Mouse (Mus musculus): ENCODE measurements at regions not wholly inside any gene's neighbourhood (a gene's known extent, or its start where the extent isn't known, plus 50 kb on each side); places are given as distances from the start of the nearest gene placed in this dataset.

- DNase-seq (ENCODE audit: low spot score in 2 of 2) = no peak
Measured at GRCm38 (mm10) chr11:31784332-31784901, 87.6 kb upstream of the Cpeb4 start.

GRCm38 (mm10) chr11:31785160-31785559 lies 86.9 kb upstream of the Cpeb4 start:
- DNase-seq (ENCODE audit: low spot score in 2 of 2) = no peak

- DNase-seq (ENCODE audit: low spot score in 2 of 2) = no peak
Measured at GRCm38 (mm10) chr11:31787376-31787775, 84.6 kb upstream of the Cpeb4 start.

GRCm38 (mm10) chr11:31787917-31788703 lies 83.9 kb upstream of the Cpeb4 start:
- DNase-seq (ENCODE audit: low spot score in 2 of 2) = no peak

- DNase-seq (ENCODE audit: low spot score in 2 of 2) = no peak
Measured at GRCm38 (mm10) chr11:31789967-31790366, 82.0 kb upstream of the Cpeb4 start.

- DNase-seq (ENCODE audit: low spot score in 2 of 2) = no peak
Measured at GRCm38 (mm10) chr11:31791264-31791663, 80.7 kb upstream of the Cpeb4 start.

- no peak for DNase-seq (ENCODE audit: low spot score in 2 of 2)
Measured at GRCm38 (mm10) chr11:31795084-31795483, 76.9 kb upstream of the Cpeb4 start.

GRCm38 (mm10) chr11:31796245-31796644 lies 75.8 kb upstream of the Cpeb4 start:
- no peak for DNase-seq (ENCODE audit: low spot score in 2 of 2)

- DNase-seq (ENCODE audit: low spot score in 2 of 2) = no peak
Measured at GRCm38 (mm10) chr11:31801575-31801974, 70.4 kb upstream of the Cpeb4 start.

- DNase-seq (ENCODE audit: low spot score in 2 of 2) = peak; percentile 52 to 73
Measured at GRCm38 (mm10) chr11:31803319-31803891, 68.6 kb upstream of the Cpeb4 start.

- no peak for DNase-seq (ENCODE audit: low spot score in 2 of 2)
Measured at GRCm38 (mm10) chr11:31804518-31804917, 67.5 kb upstream of the Cpeb4 start.

- DNase-seq (ENCODE audit: low spot score in 2 of 2) = peak; percentile 28 to 68
Measured at GRCm38 (mm10) chr11:31807461-31808215, 64.4 kb upstream of the Cpeb4 start.

- DNase-seq (ENCODE audit: low spot score in 2 of 2) = no peak
Measured at GRCm38 (mm10) chr11:31808216-31808838, 63.7 kb upstream of the Cpeb4 start.

GRCm38 (mm10) chr11:31810011-31810786 lies 61.8 kb upstream of the Cpeb4 start:
- no peak for DNase-seq (ENCODE audit: low spot score in 2 of 2)

- peak; percentile 84 to 86 for DNase-seq (ENCODE audit: low spot score in 2 of 2)
Measured at GRCm38 (mm10) chr11:31812215-31812614, 59.8 kb upstream of the Cpeb4 start.

GRCm38 (mm10) chr11:31814616-31815015 lies 57.4 kb upstream of the Cpeb4 start:
- DNase-seq (ENCODE audit: low spot score in 2 of 2) = peak in 1 of 2 experiments; percentile 65

GRCm38 (mm10) chr11:31815855-31816488 lies 56.0 kb upstream of the Cpeb4 start:
- no peak for DNase-seq (ENCODE audit: low spot score in 2 of 2)

GRCm38 (mm10) chr11:31818032-31818431 lies 54.0 kb upstream of the Cpeb4 start:
- DNase-seq (ENCODE audit: low spot score in 2 of 2) = no peak

- DNase-seq (ENCODE audit: low spot score in 2 of 2) = no peak
Measured at GRCm38 (mm10) chr11:31819964-31820363, 52.0 kb upstream of the Cpeb4 start.
